Mouse (Mus musculus) liver, embryonic 14.5 days (tissue): ENCODE data around the gene Cox4i2. TPM values are rescaled to one million over a fixed set of nuclear protein-coding genes. Genes with fewer than 3 reads are reported as not detected.

Experiments used
- ATAC-seq: fragments of 200-750 bp; cut with Nextera tagmentation; 2 replicates; pipeline ENCODE4 v1.8.0; 2017; ENCODE audit warnings: moderate number of reproducible peaks, mild to moderate bottlenecking, moderate library complexity; ENCODE audit not compliant: insufficient read depth
- DNase-seq, 3 experiments: peaks; one replicate each; pipeline ENCODE4 v3.0.0-alpha.2; 2012 to 2013; ENCODE audit warnings: low read depth in 3 of 3, low spot score in 3 of 3
- H3K27ac ChIP-seq: fragments of 300-500 bp; sonication (generic); 2 replicates; pipeline ENCODE4 v1.5.1; 2014; ENCODE audit warnings: moderate library complexity, mild to moderate bottlenecking, control low read depth, inconsistent platforms
- H3K27me3 ChIP-seq: fragments of 300-500 bp; sonication (generic); 2 replicates; pipeline ENCODE4 v1.6.1; 2014; ENCODE audit warnings: mild to moderate bottlenecking, low read length, moderate library complexity; ENCODE audit not compliant: control insufficient read depth, insufficient read depth
- H3K36me3 ChIP-seq: fragments of 300-500 bp; sonication (generic); replicated peaks from 2 replicates; pipeline ENCODE4 v1.6.1; 2014; ENCODE audit warnings: low read depth; ENCODE audit not compliant: control insufficient read depth, insufficient read depth
- H3K4me1 ChIP-seq, 2 experiments: fragments of 200-500 bp in 1 of 2; fragments of 300-500 bp in 1 of 2; sonication (generic) in 1 of 2; replicated peaks; 2 replicates each; pipeline ENCODE4 v1.6.1; 2012 to 2014; ENCODE audit warnings: antibody characterized with exemption in 1 of 2, inconsistent platforms in 1 of 2, low read length in 1 of 2; ENCODE audit not compliant: control insufficient read depth in 2 of 2, insufficient read depth in 2 of 2
- H3K4me2 ChIP-seq: fragments of 300-500 bp; sonication (generic); 2 replicates; pipeline ENCODE4 v1.6.1; 2014; ENCODE audit warnings: low read depth, mild to moderate bottlenecking, control low read depth, moderate library complexity
- H3K4me3 ChIP-seq, 2 experiments: fragments of 200-500 bp in 1 of 2; fragments of 300-500 bp in 1 of 2; sonication (generic) in 1 of 2; 2 replicates each; pipeline ENCODE4 v1.5.1; 2012 to 2014; ENCODE audit warnings: low read depth in 2 of 2, low read length in 2 of 2, mild to moderate bottlenecking in 2 of 2, control low read depth in 1 of 2, inconsistent platforms in 1 of 2, moderate library complexity in 1 of 2; ENCODE audit not compliant: insufficient read depth in 1 of 2
- H3K9ac ChIP-seq: fragments of 300-500 bp; sonication (generic); replicated peaks from 2 replicates; pipeline ENCODE4 v1.6.1; 2014; ENCODE audit warnings: mild to moderate bottlenecking, control low read depth, moderate library complexity
- H3K9me3 ChIP-seq: fragments of 300-500 bp; sonication (generic); 2 replicates; pipeline ENCODE4 v1.6.1; 2016; ENCODE audit warnings: low read length, mixed read lengths; ENCODE audit not compliant: control insufficient read depth
- CTCF ChIP-seq: IDR thresholded peaks from 2 replicates; pipeline ENCODE4 v1.5.1; 2016; ENCODE audit warnings: antibody characterized with exemption, low read depth, control low read depth
- EP300 ChIP-seq: IDR thresholded peaks from 2 replicates; pipeline ENCODE4 v1.6.1; 2016; ENCODE audit warnings: antibody characterized with exemption, low read depth
- WGBS: fragments of 180-500 bp; shearing (Covaris S2); extraction: QIAGEN DNeasy Blood & Tissue Kit; methylation state at CpG from one replicate; pipeline ENCODE4 v1.1.7; 2014; ENCODE audit not compliant: insufficient replicate concordance; 5-methylcytosine and 5-hydroxymethylcytosine counted together
- polyA plus RNA-seq, 2 experiments: library from polyadenylated mRNA; depleted of rRNA in 1 of 2; stranded (reverse) in 1 of 2; unstranded in 1 of 2; fragments of >200 nt; fragmentation: Nextera tagmentation in 1 of 2; extraction: Ambion mirVana in 1 of 2; gene quantifications; 2 replicates each; pipeline versions ENCODE4 v1.2.1 to v1.2.3; 2012 to 2014

Cox4i2 gene
- polyA plus RNA-seq, 2 experiments: 0.51 to 0.92 TPM

DNA sequence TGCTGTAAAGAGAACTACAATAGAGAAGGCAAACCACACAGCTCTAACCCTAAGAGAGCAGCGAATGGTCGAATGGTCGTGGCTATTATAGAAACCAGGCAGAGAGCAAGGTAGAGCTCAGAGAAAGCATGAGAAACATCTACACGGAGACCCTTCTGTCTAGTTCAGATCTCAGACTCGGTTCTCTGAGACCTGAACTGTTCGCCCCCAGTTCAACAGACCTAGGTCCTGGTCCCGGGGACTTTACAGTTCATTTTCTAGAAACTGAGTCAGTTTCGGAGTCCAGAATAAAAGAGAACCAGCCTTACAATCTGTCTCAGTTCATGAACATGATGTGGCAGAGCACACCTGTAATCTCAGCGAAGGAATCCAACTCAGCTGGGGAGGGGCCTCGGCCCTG, 19.5 kb upstream of the Cox4i2 start:
- Histone ChIP-seq H3K4me3 (peak overlapping the region in 1 of 2 experiments; percentile 36; a peak in 2 of 4 replicates), H3K9ac (no peak overlapping the region), H3K4me1 (peaks cover 6 to 32% of the 10 kb centered on the region in 2 experiments; a peak in 3 of 4 replicates), H3K27me3 (peaks cover 6% of the 10 kb centered on the region; the same call in 1 of the 2 replicates), H3K27ac (no peak overlapping the region), H3K9me3 (no peaks in the 10 kb centered on the region), H3K36me3 (no peaks in the 10 kb centered on the region), H3K4me2 (peak overlapping the region; percentile 93)
- DNase-seq (no peak), ATAC-seq (no peak)
- WGBS: 23% methylated on average over 10 of the region's 10 CpGs
- TF ChIP-seq EP300 (no peak), CTCF (no peak)

DNA sequence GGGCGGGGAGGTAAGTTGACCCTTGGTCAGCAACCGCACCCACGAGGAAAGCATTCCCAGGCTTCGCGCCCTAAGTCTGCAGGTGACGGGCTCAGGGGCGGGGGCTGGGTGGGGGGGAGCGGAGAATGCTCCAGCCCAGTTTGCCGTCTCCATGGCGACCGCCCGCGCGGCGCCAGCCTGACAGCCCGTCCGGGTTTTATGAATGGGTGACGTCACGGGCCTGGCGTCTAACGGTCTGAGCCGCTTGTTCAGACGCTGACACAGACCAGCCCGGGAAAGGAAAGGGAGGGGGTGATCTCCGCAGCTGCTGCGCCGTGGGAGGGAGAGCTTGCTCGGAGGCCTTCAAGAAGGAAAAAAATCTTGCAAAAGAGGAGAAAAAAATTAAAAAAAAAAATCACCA, 19.0 kb upstream of the Cox4i2 start:
- Histone ChIP-seq H3K36me3 (no peaks in the 10 kb centered on the region), H3K27me3 (peaks cover 6% of the 10 kb centered on the region; the same call in 1 of the 2 replicates), H3K4me2 (peak overlapping the region; percentile 93), H3K4me3 (peak overlapping the region; percentile 8 to 36; a peak in 3 of 4 replicates), H3K9me3 (no peaks in the 10 kb centered on the region), H3K9ac (no peak overlapping the region), H3K4me1 (peaks cover 10 to 32% of the 10 kb centered on the region in 2 experiments), H3K27ac (no peak overlapping the region)
- ATAC-seq (peak; percentile 29), DNase-seq (peak; percentile 62 to 66 (median 66))
- 1% methylated on average over 28 of the region's 28 CpGs for WGBS
- no peak for TF ChIP-seq CTCF
- no peak for TF ChIP-seq EP300

DNA sequence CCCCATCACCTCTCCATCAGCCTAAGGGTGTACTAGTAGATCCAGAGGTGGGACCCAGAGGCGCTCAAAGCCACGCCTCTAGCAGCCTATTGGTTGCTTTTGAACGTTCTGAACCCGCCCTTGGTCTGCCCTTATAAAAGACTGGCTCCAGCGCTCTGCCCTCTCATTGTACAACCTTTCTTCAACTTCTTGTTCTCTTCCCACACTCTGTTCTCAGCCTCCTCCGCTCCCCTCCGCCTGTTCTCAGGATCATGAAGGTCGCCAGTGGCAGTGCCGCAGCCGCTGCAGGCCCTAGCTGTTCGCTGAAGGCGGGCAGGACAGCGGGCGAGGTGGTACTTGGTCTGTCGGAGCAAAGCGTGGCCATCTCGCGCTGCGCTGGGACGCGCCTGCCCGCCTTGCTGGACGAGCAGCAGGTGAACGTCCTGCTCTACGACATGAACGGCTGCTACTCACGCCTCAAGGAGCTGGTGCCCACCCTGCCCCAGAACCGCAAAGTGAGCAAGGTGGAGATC, 17.8 kb upstream of the Cox4i2 start, which contains the start of gene Id1:
Id1 (plus strand) TSS at position 162 of the 512 bp plus-strand sequence.
- Histone ChIP-seq H3K4me2 (peak within 1 kb of the TSS; percentile 93), H3K4me3 (peak within 1 kb of the TSS; percentile 61 to 70), H3K9me3 (no peaks in the 10 kb centered on the region), H3K27ac (peak within 1 kb of the TSS; percentile 62), H3K36me3 (no peaks in the 10 kb centered on the region), H3K27me3 (peaks cover 6% of the 10 kb centered on the region; the same call in 1 of the 2 replicates), H3K4me1 (peaks cover 18 to 40% of the 10 kb centered on the region in 2 experiments), H3K9ac (peak within 1 kb of the TSS; percentile 69)
- DNase-seq (peak; percentile 82 to 90 (median 83)), ATAC-seq (peak; percentile 76)
- no peak for TF ChIP-seq EP300
- no peak for TF ChIP-seq CTCF
- under 1% methylated on average over 28 of the region's 28 CpGs for WGBS

DNA sequence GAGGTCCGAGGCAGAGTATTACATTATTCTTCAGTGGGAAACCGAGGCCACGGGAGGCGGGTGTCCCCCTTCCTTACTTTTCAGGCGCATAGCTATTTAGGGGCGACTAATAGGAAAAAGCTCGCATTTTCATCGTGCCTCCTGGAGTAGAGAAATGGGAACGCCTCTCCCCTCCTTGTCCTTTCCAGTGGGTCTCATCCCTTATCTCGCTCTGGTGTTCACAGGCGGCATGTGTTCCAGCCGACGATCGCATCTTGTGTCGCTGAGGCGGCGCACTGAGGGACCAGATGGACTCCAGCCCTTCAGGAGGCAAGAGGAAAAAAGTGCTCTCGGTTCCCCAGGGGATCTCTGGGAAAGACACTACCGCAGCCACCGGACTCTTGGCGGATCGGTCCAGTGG, 17.2 kb upstream of the Cox4i2 start:
- peak in 2 of 3 experiments; percentile 57 to 63 for DNase-seq
- Histone ChIP-seq H3K9ac (peak overlapping the region; percentile 69), H3K27me3 (peaks cover 6% of the 10 kb centered on the region; the same call in 1 of the 2 replicates), H3K4me3 (peak overlapping the region; percentile 61 to 70), H3K4me2 (peak overlapping the region; percentile 93), H3K27ac (peak overlapping the region; percentile 62), H3K4me1 (peaks cover 24 to 46% of the 10 kb centered on the region in 2 experiments), H3K36me3 (no peaks in the 10 kb centered on the region), H3K9me3 (no peaks in the 10 kb centered on the region)
- TF ChIP-seq CTCF: no peak
- TF ChIP-seq EP300: no peak
- ATAC-seq: no peak
- WGBS: under 1% methylated on average over 22 of the region's 22 CpGs
